Mouse (Mus musculus) v-Abl transformed pro-B cells (cell line): Measurements from ENCODE around the gene Btnl4.

Source experiments
- in situ Hi-C, 2 experiments: fragments of 400-800 bp; cut with MboI; formaldehyde crosslinking; loops; one replicate each; pipeline ENCODE4 v1.15.1; 2025; ENCODE audit not compliant: unreplicated experiment in 2 of 2

Btnl4 gene

GRCm38 (mm10) chr17:34438588-34438987 is 38.5 kb downstream of the Btnl4 start:
- in situ Hi-C loops = loop anchor here (10.0 to 25.0 kb wide), 3 partner anchors 106 to 274 kb away; no protein-coding TSS in a partner anchor

GRCm38 (mm10) chr17:34437606-34438005 is 39.5 kb downstream of the Btnl4 start:
- in situ Hi-C loops = loop anchor here (10.0 to 25.0 kb wide), 3 partner anchors 107 to 275 kb away; no protein-coding TSS in a partner anchor

GRCm38 (mm10) chr17:34437120-34437519 is 40.0 kb downstream of the Btnl4 start:
- in situ Hi-C loops = loop anchor here (10.0 to 25.0 kb wide), 3 partner anchors 108 to 275 kb away; no protein-coding TSS in a partner anchor

GRCm38 (mm10) chr17:34427597-34427996 is 49.5 kb downstream of the Btnl4 start:
- in situ Hi-C loops = loop anchor here in 1 of 2 experiments (25.0 kb wide), 1 partner anchor 285 kb away; no protein-coding TSS in a partner anchor

GRCm38 (mm10) chr17:34420014-34420413 is 57.1 kb downstream of the Btnl4 start:
- in situ Hi-C loops = loop anchor here in 1 of 2 experiments (25.0 kb wide), 1 partner anchor 558 kb away; the partner anchor contains the start of gene Gm7029
